Comparison of ENCODE assay signal across 8 mouse cellular contexts in genomic region chr7:97446171-97446925, GRCm38 (mm10). TPM values are rescaled to one million over a fixed set of nuclear protein-coding genes. Genes with fewer than 3 reads are reported as not detected.
DNase-seq lines count a peak whose midpoint lies in the region; ATAC-seq and TF ChIP-seq lines count a peak whose summit lies in the region.

No protein-coding gene starts in this region.

- H3K9me3 ChIP-seq in hindbrain, embryonic 15.5 days: no peaks in the 10 kb centered on the region
- peaks cover 5% of the 10 kb centered on the region; the same call in 1 of the 2 replicates for H3K9me3 ChIP-seq in midbrain, embryonic 13.5 days
- no peaks in the 10 kb centered on the region for H3K9me3 ChIP-seq in stomach, postnatal 0 days (ENCODE audit: control insufficient read depth, low read length)

- H3K9ac ChIP-seq in hindbrain, embryonic 15.5 days: no peak overlapping the region
- H3K9ac ChIP-seq in midbrain, embryonic 13.5 days (replicated peaks): no peak overlapping the region
- H3K9ac ChIP-seq in stomach, postnatal 0 days (ENCODE audit: low read length): no peak overlapping the region

- intact Hi-C loops in gastrocnemius, adult 2 months (cut with DNase I): no loop called here

- peak overlapping the region; percentile 28; the same call in 1 of the 2 replicates for H3K27ac ChIP-seq in gastrocnemius, adult 2 months
- H3K27ac ChIP-seq in hindbrain, embryonic 15.5 days (replicated peaks): peak overlapping the region; percentile 85
- H3K27ac ChIP-seq in midbrain, embryonic 13.5 days: peak overlapping the region; percentile 86
- peak overlapping the region; percentile 89 for H3K27ac ChIP-seq in stomach, postnatal 0 days (replicated peaks)

- no peaks in the 10 kb centered on the region for H3K36me3 ChIP-seq in hindbrain, embryonic 15.5 days
- no peaks in the 10 kb centered on the region for H3K36me3 ChIP-seq in midbrain, embryonic 13.5 days
- H3K36me3 ChIP-seq in stomach, postnatal 0 days (ENCODE audit: control insufficient read depth, insufficient read depth, low read length): no peaks in the 10 kb centered on the region

- in situ Hi-C loops in Patski (cut with MboI; ENCODE audit: low pct_unique_long_range_greater_than_20kb): loop anchor here (25.0 kb wide), 1 partner anchor 541 kb away; no protein-coding TSS in a partner anchor

- peak; percentile 66 for DNase-seq in Patski (ENCODE audit: low read depth, low spot score)
- peak; percentile 83 for DNase-seq in cerebellum, adult 9-10 months
- peak; percentile 75 for DNase-seq in gastrocnemius, adult 2 months
- peak; percentile 69 to 91 for DNase-seq in layer of hippocampus, postnatal 25 days (ENCODE audit: extremely low spot score in 1 of 2, low spot score in 1 of 2)
- DNase-seq in stomach, postnatal 0 days (ENCODE audit: low spot score): peak; percentile 92
- no peak for DNase-seq in embryo, embryonic 9.5 days (ENCODE audit: extremely low spot score)

- no peak for TF ChIP-seq CTCF in Patski (IDR thresholded peaks at IDR 0.05)
- no peak for TF ChIP-seq CTCF in gastrocnemius, adult 2 months (IDR thresholded peaks at IDR 0.05)
- peak; percentile 13; the same call in 1 of the 2 replicates for TF ChIP-seq CTCF in stomach, postnatal 0 days (IDR thresholded peaks at IDR 0.05; ENCODE audit: low read depth)

- no peak overlapping the region for H3K4me2 ChIP-seq in hindbrain, embryonic 15.5 days
- no peak overlapping the region for H3K4me2 ChIP-seq in midbrain, embryonic 13.5 days (replicated peaks)
- no peak overlapping the region for H3K4me2 ChIP-seq in stomach, postnatal 0 days (replicated peaks; ENCODE audit: low read depth)

- TF ChIP-seq EP300 in stomach, postnatal 0 days (optimal IDR thresholded peaks at IDR 0.05): no peak

- no peak overlapping the region for H3K4me3 ChIP-seq in gastrocnemius, adult 2 months
- no peak overlapping the region for H3K4me3 ChIP-seq in hindbrain, embryonic 15.5 days
- no peak overlapping the region for H3K4me3 ChIP-seq in midbrain, embryonic 13.5 days (replicated peaks)
- H3K4me3 ChIP-seq in stomach, postnatal 0 days (ENCODE audit: low read depth, low read length): no peak overlapping the region

- no peaks in the 10 kb centered on the region for H3K27me3 ChIP-seq in Patski
- no peaks in the 10 kb centered on the region for H3K27me3 ChIP-seq in hindbrain, embryonic 15.5 days
- H3K27me3 ChIP-seq in midbrain, embryonic 13.5 days: no peaks in the 10 kb centered on the region
- no peaks in the 10 kb centered on the region for H3K27me3 ChIP-seq in stomach, postnatal 0 days (ENCODE audit: control insufficient read depth, insufficient read depth, low read length)

- WGBS in hindbrain, embryonic 15.5 days: 22% methylated on average over 6 of the region's 6 CpGs
- 29% methylated on average over 6 of the region's 6 CpGs for WGBS in midbrain, embryonic 13.5 days
- WGBS in stomach, postnatal 0 days: 8% methylated on average over 6 of the region's 6 CpGs

- CTCF ChIA-PET in Patski (lab: Charles Lee): interaction anchor here (1.5 to 2.1 kb wide), 5 partner anchors 8 to 22 kb away, joined by 3 to 9 read pairs (median 7); no protein-coding TSS in a partner anchor

- 0 out of 2 replicates have a peak, but pooled peaks cover 5% of the 10 kb centered on the region for H3K4me1 ChIP-seq in hindbrain, embryonic 15.5 days (replicated peaks)
- no peaks in the 10 kb centered on the region; the same call in 1 of the 2 replicates for H3K4me1 ChIP-seq in midbrain, embryonic 13.5 days (replicated peaks)
- H3K4me1 ChIP-seq in stomach, postnatal 0 days (replicated peaks; ENCODE audit: control insufficient read depth, insufficient read depth): peaks cover 4% of the 10 kb centered on the region; the same call in 1 of the 2 replicates

- POLR2A ChIA-PET in Patski (lab: Charles Lee): interaction anchor here (0.7 kb wide), 1 partner anchor 11 kb away, joined by 3 read pairs; no protein-coding TSS in a partner anchor

- peak; percentile 51 for ATAC-seq in Patski
- ATAC-seq in hindbrain, embryonic 15.5 days (ENCODE audit: low FRiP score, low read depth): peak; percentile 97
- ATAC-seq in midbrain, embryonic 13.5 days: peak; percentile 96
- peak; percentile 89 for ATAC-seq in stomach, postnatal 0 days (ENCODE audit: low FRiP score, low TSS enrichment)

RNA-seq across cellular contexts. Expression of gene Kctd14, which starts 4.8 kb away (rescaled TPM):
- not detected for polyA plus RNA-seq in Patski (2021)
- total RNA-seq in gastrocnemius, adult 2 months (2021): under 1 TPM in 1 of 2 experiments, not detected in 1; 0.11 TPM
- 1.2 and 1.5 TPM in 2 replicates for polyA plus RNA-seq in hindbrain, embryonic 15.5 days (2015; fragmentation: Nextera tagmentation; extraction: Ambion mirVana)
- total RNA-seq in layer of hippocampus, postnatal 25 days (2021): 1 to 10 TPM; 3.9 to 4.1 TPM
- polyA plus RNA-seq in midbrain, embryonic 13.5 days (2015; fragmentation: Nextera tagmentation; extraction: Ambion mirVana): 1.5 and 1.6 TPM in 2 replicates
- 32.4 and 33.2 TPM in 2 replicates for polyA plus RNA-seq in stomach, postnatal 0 days (2015; fragmentation: Nextera tagmentation; extraction: Ambion mirVana)

RNA-seq across cellular contexts. Expression of gene Thrsp, which starts 28.8 kb away (rescaled TPM):
- 0.05 TPM for polyA plus RNA-seq in Patski (2021)
- 10 to 100 TPM; 18.0 to 20.7 TPM for total RNA-seq in gastrocnemius, adult 2 months (2021)
- polyA plus RNA-seq in hindbrain, embryonic 15.5 days (2015; fragmentation: Nextera tagmentation; extraction: Ambion mirVana): 2.4 and 3.3 TPM in 2 replicates
- 10 to 100 TPM; 29.9 to 41.8 TPM for total RNA-seq in layer of hippocampus, postnatal 25 days (2021)
- polyA plus RNA-seq in midbrain, embryonic 13.5 days (2015; fragmentation: Nextera tagmentation; extraction: Ambion mirVana): 0.81 and 0.89 TPM in 2 replicates
- 1.4 and 1.5 TPM in 2 replicates for polyA plus RNA-seq in stomach, postnatal 0 days (2015; fragmentation: Nextera tagmentation; extraction: Ambion mirVana)

RNA-seq across cellular contexts. Expression of gene Ints4, which starts 34.4 kb away (rescaled TPM):
- polyA plus RNA-seq in Patski (2021): 42.6 TPM
- 10 to 100 TPM; 26.6 to 29.7 TPM for total RNA-seq in gastrocnemius, adult 2 months (2021)
- 41.4 and 42.5 TPM in 2 replicates for polyA plus RNA-seq in hindbrain, embryonic 15.5 days (2015; fragmentation: Nextera tagmentation; extraction: Ambion mirVana)
- total RNA-seq in layer of hippocampus, postnatal 25 days (2021): 10 to 100 TPM; 27.0 to 31.4 TPM
- 45.9 and 48.8 TPM in 2 replicates for polyA plus RNA-seq in midbrain, embryonic 13.5 days (2015; fragmentation: Nextera tagmentation; extraction: Ambion mirVana)
- polyA plus RNA-seq in stomach, postnatal 0 days (2015; fragmentation: Nextera tagmentation; extraction: Ambion mirVana): 21.9 and 26.7 TPM in 2 replicates

RNA-seq across cellular contexts. Expression of gene Ndufc2, which starts 46.5 kb away (rescaled TPM):
- polyA plus RNA-seq in Patski (2021): 223 TPM
- total RNA-seq in gastrocnemius, adult 2 months (2021): 100 to 1,000 TPM; 254 to 341 TPM
- polyA plus RNA-seq in hindbrain, embryonic 15.5 days (2015; fragmentation: Nextera tagmentation; extraction: Ambion mirVana): 440 and 478 TPM in 2 replicates
- 100 to 1,000 TPM; 231 to 241 TPM for total RNA-seq in layer of hippocampus, postnatal 25 days (2021)
- polyA plus RNA-seq in midbrain, embryonic 13.5 days (2015; fragmentation: Nextera tagmentation; extraction: Ambion mirVana): 395 and 403 TPM in 2 replicates
- 415 and 439 TPM in 2 replicates for polyA plus RNA-seq in stomach, postnatal 0 days (2015; fragmentation: Nextera tagmentation; extraction: Ambion mirVana)

Comparison
In these comparisons a context has a peak if more than half of its experiments do, and no peak if none do; other contexts are left out.
1. H3K27ac ChIP-seq: peak in every context shown above with its lines; median percentile 89 in stomach, postnatal 0 days; 86 in midbrain, embryonic 13.5 days; 85 in hindbrain, embryonic 15.5 days; 28 in gastrocnemius, adult 2 months.
2. RNA of gene Kctd14, which starts 4.8 kb away (polyA plus RNA-seq): 32.4 to 33.2 TPM in stomach, postnatal 0 days; 1.5 to 1.6 TPM in midbrain, embryonic 13.5 days, 1.2 to 1.5 TPM in hindbrain, embryonic 15.5 days and not detected in Patski (single experiment); every median in the first group is over 10 times any median in the second.
3. Peak in every context shown above with its lines, with median percentiles within 50 percentile points of each other: ATAC-seq.